Mouse (Mus musculus): ENCODE measurements around the gene Usp48. TPM values are rescaled to one million over a fixed set of nuclear protein-coding genes. Genes with fewer than 3 reads are reported as not detected.

Usp48 gene
- polyA plus RNA-seq, 1 experiment from 2014 or later = 86.4 TPM

DNA sequence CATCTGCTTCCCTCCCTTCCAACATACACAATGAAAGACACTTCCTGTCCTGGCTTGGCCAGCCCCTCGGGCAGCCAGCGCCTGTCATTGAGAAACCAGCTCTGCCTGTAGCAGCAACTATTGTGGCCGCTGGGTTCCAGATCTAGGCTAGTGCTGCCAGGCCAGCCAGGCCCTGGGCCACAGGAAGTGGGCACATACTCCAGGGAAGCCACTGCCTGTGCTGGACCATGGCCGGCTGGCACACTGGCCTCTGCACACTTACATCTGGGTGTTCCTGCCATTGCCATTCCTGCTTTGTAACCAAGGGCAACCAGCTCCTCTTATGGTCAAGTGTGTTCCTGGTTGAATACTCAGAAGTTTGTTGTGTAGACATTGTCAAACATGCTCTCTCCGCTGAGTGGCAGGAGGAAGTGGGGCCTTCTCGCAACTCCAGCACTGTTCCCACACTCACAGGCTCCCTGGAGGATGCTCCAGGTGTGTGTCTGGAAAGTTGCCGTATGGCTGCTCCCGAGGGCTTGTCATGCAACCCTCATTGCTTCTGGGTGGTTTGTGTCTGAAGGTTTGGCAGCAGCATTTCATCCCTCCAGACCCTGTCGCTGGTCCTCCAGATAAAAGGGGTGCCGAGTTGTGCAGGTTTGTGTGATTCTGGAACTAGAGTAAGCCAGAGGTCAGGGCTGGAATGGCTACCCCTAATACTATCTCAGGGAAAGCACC is 67.0 kb downstream of the Usp48 start:
- Histone ChIP-seq H3K4me2 (ENCODE audit: low read depth, low read length, severe bottlenecking) (no peak overlapping the region), H3K9ac (ENCODE audit: low read length) (no peak overlapping the region), H3K27ac (ENCODE audit: low read depth, low read length) (no peak overlapping the region), H3K4me3 (ENCODE audit: low read depth, low read length) (no peak overlapping the region), H3K27me3 (ENCODE audit: control insufficient read depth, insufficient read depth, low read length) (peaks cover 5% of the 10 kb centered on the region; the same call in 1 of the 2 replicates), H3K4me1 (replicated peaks; ENCODE audit: control insufficient read depth, insufficient read depth, low read length) (peaks cover 8% of the 10 kb centered on the region; the same call in 1 of the 2 replicates), H3K9me3 (ENCODE audit: control insufficient read depth, low read length) (no peaks in the 10 kb centered on the region), H3K36me3 (ENCODE audit: control insufficient read depth, insufficient read depth, low read length) (peaks cover 4% of the 10 kb centered on the region)
- 74% methylated on average over 10 of the region's 10 CpGs for WGBS
- ATAC-seq (replicated peaks; ENCODE audit: low FRiP score) (no peak), DNase-seq (ENCODE audit: low spot score) (no peak)

DNA sequence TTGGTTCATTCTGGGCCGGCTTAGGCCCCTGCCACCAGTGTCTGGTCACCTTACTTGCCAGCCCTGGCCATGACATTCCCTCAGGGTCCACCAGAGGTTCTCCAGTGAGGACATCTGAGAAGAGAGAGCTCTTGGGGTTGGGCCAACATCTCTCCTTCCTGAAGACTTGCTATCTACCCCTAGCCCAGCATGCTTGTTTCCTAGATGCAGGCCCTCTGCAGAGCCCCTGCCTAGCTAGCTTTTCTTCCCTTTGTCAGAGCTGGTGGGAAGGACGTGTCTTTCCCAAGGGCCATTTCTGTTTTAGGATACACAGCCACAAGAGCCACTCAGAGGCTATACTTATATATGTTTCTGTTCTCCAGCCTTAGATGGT is 67.5 kb downstream of the Usp48 start:
- Histone ChIP-seq H3K4me3 (ENCODE audit: low read depth, low read length) (no peak overlapping the region), H3K4me1 (replicated peaks; ENCODE audit: control insufficient read depth, insufficient read depth, low read length) (peaks cover 8% of the 10 kb centered on the region; the same call in 1 of the 2 replicates), H3K9me3 (ENCODE audit: control insufficient read depth, low read length) (no peaks in the 10 kb centered on the region), H3K9ac (ENCODE audit: low read length) (no peak overlapping the region), H3K27ac (ENCODE audit: low read depth, low read length) (no peak overlapping the region), H3K36me3 (ENCODE audit: control insufficient read depth, insufficient read depth, low read length) (peaks cover 3% of the 10 kb centered on the region), H3K4me2 (ENCODE audit: low read depth, low read length, severe bottlenecking) (no peak overlapping the region), H3K27me3 (ENCODE audit: control insufficient read depth, insufficient read depth, low read length) (peaks cover 7% of the 10 kb centered on the region; the same call in 1 of the 2 replicates)
- ATAC-seq (replicated peaks; ENCODE audit: low FRiP score) (no peak), DNase-seq (ENCODE audit: low spot score) (no peak)
- 46% methylated on average over 2 of the region's 2 CpGs for WGBS

DNA sequence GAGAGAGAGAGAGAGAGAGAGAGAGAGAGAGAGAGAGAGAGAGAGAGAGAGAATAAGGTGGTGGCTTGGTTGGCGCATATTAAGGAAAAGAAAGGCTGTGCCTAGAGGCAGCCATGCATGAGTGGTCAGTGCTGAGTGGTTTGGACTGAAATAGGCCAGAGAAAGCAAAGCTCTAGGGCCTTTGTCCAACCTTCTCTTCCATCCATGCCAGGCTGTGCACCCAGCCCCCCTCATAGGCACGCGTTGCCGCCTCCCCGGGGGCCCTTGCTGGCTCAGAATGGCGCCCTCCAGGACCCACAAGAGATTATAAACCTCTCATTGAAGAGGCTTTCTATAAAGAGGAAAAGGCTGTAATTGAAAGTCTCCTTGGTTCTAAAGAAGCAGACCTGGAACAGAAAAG is 68.0 kb downstream of the Usp48 start:
- H3K4me2 ChIP-seq (ENCODE audit: low read depth, low read length, severe bottlenecking) = no peak overlapping the region
- peaks cover 8% of the 10 kb centered on the region; the same call in 1 of the 2 replicates for H3K4me1 ChIP-seq (replicated peaks; ENCODE audit: control insufficient read depth, insufficient read depth, low read length)
- no peak overlapping the region; the same call in 1 of the 2 replicates for H3K9ac ChIP-seq (ENCODE audit: low read length)
- WGBS = 42% methylated on average over 6 of the region's 6 CpGs
- ATAC-seq (replicated peaks; ENCODE audit: low FRiP score) (no peak), DNase-seq (ENCODE audit: low spot score) (no peak)
- H3K4me3 ChIP-seq (ENCODE audit: low read depth, low read length) = no peak overlapping the region
- peaks cover 7% of the 10 kb centered on the region; the same call in 1 of the 2 replicates for H3K27me3 ChIP-seq (ENCODE audit: control insufficient read depth, insufficient read depth, low read length)
- 0 out of 2 replicates have a peak overlapping the region, but pooled peaks have one; percentile 21 for H3K27ac ChIP-seq (ENCODE audit: low read depth, low read length)
- H3K36me3 ChIP-seq (ENCODE audit: control insufficient read depth, insufficient read depth, low read length) = no peaks in the 10 kb centered on the region; the same call in 1 of the 2 replicates
- no peaks in the 10 kb centered on the region for H3K9me3 ChIP-seq (ENCODE audit: control insufficient read depth, low read length)

DNA sequence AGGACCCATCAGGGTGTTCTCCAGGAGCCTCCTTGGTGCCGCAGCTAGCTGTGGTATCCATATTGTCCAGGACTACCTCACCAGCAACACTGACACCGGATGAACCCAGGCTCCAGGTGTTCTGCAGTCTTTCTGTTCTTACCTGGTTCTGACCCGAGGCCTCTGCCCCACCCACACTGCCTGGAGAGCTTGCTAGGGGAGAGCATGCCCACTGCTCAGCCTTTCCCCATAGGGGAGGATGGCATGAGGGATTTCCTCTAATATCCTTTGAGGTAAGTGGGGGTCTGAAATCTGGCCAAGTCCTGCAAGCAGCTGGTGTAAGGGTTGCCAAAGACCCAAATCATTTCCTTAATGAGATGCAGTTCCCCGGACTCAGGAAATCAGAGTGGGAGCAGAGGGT is 69.9 kb downstream of the Usp48 start:
- no peaks in the 10 kb centered on the region for H3K9me3 ChIP-seq (ENCODE audit: control insufficient read depth, low read length)
- H3K27ac ChIP-seq (ENCODE audit: low read depth, low read length) = no peak overlapping the region
- ATAC-seq (replicated peaks; ENCODE audit: low FRiP score) (no peak), DNase-seq (ENCODE audit: low spot score) (no peak)
- WGBS = 92% methylated on average over 4 of the region's 4 CpGs
- H3K36me3 ChIP-seq (ENCODE audit: control insufficient read depth, insufficient read depth, low read length) = no peaks in the 10 kb centered on the region; the same call in 1 of the 2 replicates
- peaks cover 7% of the 10 kb centered on the region; the same call in 1 of the 2 replicates for H3K27me3 ChIP-seq (ENCODE audit: control insufficient read depth, insufficient read depth, low read length)
- peaks cover 8% of the 10 kb centered on the region; the same call in 1 of the 2 replicates for H3K4me1 ChIP-seq (replicated peaks; ENCODE audit: control insufficient read depth, insufficient read depth, low read length)
- H3K4me2 ChIP-seq (ENCODE audit: low read depth, low read length, severe bottlenecking) = no peak overlapping the region
- no peak overlapping the region for H3K9ac ChIP-seq (ENCODE audit: low read length)
- no peak overlapping the region for H3K4me3 ChIP-seq (ENCODE audit: low read depth, low read length)

DNA sequence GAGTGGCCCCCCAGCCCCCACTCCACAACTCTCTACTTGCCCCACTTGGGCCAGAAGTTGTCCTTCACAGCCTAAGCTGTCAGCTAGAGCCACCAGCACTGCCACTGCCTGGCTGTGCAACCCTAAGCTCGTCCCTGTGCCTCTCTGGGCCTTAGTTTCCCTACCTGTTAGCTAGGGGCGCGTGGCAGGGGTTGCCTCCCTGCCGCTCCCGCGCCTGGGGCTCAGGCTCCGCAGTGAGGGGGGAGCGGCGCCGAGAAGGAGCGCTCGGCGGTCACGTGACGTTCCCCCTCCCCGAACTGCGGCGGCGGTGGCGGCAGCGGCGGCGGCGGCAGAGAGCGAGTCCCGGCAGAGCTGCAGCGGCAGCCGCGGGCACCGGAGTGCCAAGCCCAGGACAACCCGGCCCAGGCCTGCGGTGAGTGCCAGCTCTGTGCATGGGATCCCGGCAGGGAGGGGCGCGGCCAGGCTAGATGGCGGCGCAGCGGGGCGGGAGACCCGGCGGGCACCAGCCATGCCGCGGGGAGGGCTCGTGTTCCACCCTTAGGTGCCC is 71.0 kb downstream of the Usp48 start, which contains the start of gene Rap1gap:
Gene Rap1gap, plus strand, starts transcription at position 294 of the 547 bp plus-strand sequence.
- peak within 1 kb of the TSS; percentile 64 for H3K9ac ChIP-seq (ENCODE audit: low read length)
- H3K4me3 ChIP-seq (ENCODE audit: low read depth, low read length) = peak within 1 kb of the TSS; percentile 52
- H3K36me3 ChIP-seq (ENCODE audit: control insufficient read depth, insufficient read depth, low read length) = no peaks in the 10 kb centered on the region
- ATAC-seq (replicated peaks; ENCODE audit: low FRiP score) (peak; percentile 46), DNase-seq (ENCODE audit: low spot score) (peak; percentile 73)
- under 1% methylated on average over 29 of the region's 44 CpGs for WGBS
- H3K4me1 ChIP-seq (replicated peaks; ENCODE audit: control insufficient read depth, insufficient read depth, low read length) = peaks cover 8% of the 10 kb centered on the region; the same call in 1 of the 2 replicates
- H3K9me3 ChIP-seq (ENCODE audit: control insufficient read depth, low read length) = no peaks in the 10 kb centered on the region
- H3K27me3 ChIP-seq (ENCODE audit: control insufficient read depth, insufficient read depth, low read length) = peaks cover 7% of the 10 kb centered on the region; the same call in 1 of the 2 replicates
- peak within 1 kb of the TSS; percentile 95 for H3K4me2 ChIP-seq (ENCODE audit: low read depth, low read length, severe bottlenecking)
- no peak within 1 kb of the TSS for H3K27ac ChIP-seq (ENCODE audit: low read depth, low read length)

DNA sequence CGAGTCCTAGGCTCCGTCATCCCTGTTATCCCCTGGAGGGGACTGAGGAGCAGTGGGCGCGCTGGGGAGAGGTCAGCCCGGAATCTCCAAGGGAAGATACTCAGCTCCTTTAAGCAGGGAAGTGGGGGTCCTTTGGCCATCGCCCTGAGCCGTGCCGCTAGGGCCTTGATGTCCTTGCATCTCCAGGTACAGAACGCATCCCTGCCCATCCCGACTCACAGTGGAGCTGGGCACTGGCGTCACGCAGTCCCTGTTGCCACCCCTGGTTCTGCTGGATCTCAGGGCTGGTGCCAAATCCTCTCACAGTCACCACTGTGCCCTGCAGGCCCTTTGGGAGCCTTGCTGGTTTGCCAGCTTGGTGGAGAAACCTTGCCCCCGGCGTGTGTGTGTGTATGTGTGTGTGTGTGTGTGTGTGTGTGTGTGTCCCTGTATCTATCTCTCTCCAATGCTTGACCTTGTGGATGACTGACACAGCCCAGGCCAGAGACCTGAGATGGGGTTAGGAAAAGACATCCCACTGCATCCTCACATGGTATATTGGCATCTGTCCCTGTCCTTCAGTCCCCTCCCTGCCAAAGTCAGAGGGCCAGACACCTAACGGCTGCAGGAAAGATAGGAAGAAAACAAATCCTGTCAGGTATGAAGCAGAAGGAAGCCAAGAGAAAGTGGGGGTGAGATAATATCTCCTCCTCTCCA is 71.6 kb downstream of the Usp48 start:
- Histone ChIP-seq H3K27ac (ENCODE audit: low read depth, low read length) (no peak overlapping the region), H3K4me1 (replicated peaks; ENCODE audit: control insufficient read depth, insufficient read depth, low read length) (peaks cover 8% of the 10 kb centered on the region; the same call in 1 of the 2 replicates)
- 0 out of 2 replicates have a peak, but pooled peaks have one; percentile 10 for ATAC-seq (replicated peaks; ENCODE audit: low FRiP score)

DNA sequence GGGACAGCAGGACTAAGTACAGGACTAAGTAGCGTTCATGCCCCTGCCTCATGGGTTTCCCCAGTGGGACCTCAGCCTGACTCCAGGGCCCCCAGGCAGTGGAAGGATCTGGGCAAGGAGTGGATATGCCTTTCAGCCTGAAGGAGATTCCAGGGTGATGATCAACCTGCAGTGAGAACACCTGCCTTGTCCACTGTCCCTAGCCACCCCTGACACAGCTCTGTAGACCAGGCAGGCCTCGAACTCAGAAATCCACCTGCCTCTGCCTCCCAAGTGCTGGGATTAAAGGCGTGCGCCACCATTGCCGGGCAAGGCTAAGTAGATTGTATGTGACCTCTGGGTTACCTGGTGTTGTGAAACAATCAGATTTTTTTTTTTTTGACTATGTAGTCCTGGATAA is 72.2 kb downstream of the Usp48 start:
- DNase-seq (ENCODE audit: low spot score) (no peak), ATAC-seq (replicated peaks; ENCODE audit: low FRiP score) (no peak)
- Histone ChIP-seq H3K27me3 (ENCODE audit: control insufficient read depth, insufficient read depth, low read length) (peaks cover 7% of the 10 kb centered on the region; the same call in 1 of the 2 replicates), H3K9me3 (ENCODE audit: control insufficient read depth, low read length) (no peaks in the 10 kb centered on the region), H3K36me3 (ENCODE audit: control insufficient read depth, insufficient read depth, low read length) (no peaks in the 10 kb centered on the region), H3K27ac (ENCODE audit: low read depth, low read length) (no peak overlapping the region), H3K4me1 (replicated peaks; ENCODE audit: control insufficient read depth, insufficient read depth, low read length) (peaks cover 8% of the 10 kb centered on the region; the same call in 1 of the 2 replicates), H3K9ac (ENCODE audit: low read length) (no peak overlapping the region), H3K4me3 (ENCODE audit: low read depth, low read length) (no peak overlapping the region), H3K4me2 (ENCODE audit: low read depth, low read length, severe bottlenecking) (no peak overlapping the region)
- 91% methylated on average over 5 of the region's 5 CpGs for WGBS

More for the DNA sequence above, 71.6 kb downstream of the Usp48 start:
- Histone ChIP-seq H3K4me2 (ENCODE audit: low read depth, low read length, severe bottlenecking) (peak overlapping the region; percentile 95), H3K36me3 (ENCODE audit: control insufficient read depth, insufficient read depth, low read length) (no peaks in the 10 kb centered on the region), H3K27me3 (ENCODE audit: control insufficient read depth, insufficient read depth, low read length) (peaks cover 7% of the 10 kb centered on the region; the same call in 1 of the 2 replicates), H3K9ac (ENCODE audit: low read length) (peak overlapping the region; percentile 64), H3K4me3 (ENCODE audit: low read depth, low read length) (peak overlapping the region; percentile 52), H3K9me3 (ENCODE audit: control insufficient read depth, low read length) (no peaks in the 10 kb centered on the region)
- no peak for DNase-seq (ENCODE audit: low spot score)
- 14% methylated on average over 15 of the region's 15 CpGs for WGBS

DNA sequence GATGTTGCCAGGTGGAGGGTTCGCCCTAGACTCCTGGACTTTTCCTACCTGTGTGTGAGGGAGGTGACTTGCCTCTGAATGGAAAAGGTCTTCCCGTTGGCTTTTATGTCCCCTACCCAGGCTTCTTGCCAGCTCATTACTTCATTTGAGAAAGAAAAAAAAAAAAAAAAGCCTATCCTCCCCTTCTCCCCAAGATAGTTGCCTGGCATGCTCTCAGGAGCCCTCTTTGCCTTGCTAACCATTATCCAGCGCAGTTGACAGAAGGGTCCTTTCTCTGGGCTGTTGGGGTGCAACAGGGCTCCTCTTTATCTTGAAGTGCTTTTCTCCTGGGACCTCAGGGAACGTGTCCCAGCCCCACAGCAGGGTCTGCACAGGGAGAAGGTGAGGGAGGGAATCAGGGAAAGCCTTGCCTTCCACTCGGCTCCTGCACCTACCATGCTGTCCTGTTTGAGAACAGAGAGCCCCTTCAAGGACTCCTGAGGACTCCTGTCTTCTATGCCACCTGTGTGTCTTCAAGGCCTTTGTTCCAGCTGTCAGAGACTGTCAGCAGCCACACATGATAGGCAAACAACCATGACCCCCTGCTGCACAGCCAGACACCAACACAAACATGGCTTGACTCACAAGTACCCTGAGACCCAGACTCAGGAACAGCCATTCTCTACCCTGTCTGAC is 72.9 kb downstream of the Usp48 start:
- Histone ChIP-seq H3K27ac (ENCODE audit: low read depth, low read length) (no peak overlapping the region), H3K27me3 (ENCODE audit: control insufficient read depth, insufficient read depth, low read length) (peaks cover 7% of the 10 kb centered on the region; the same call in 1 of the 2 replicates), H3K9ac (ENCODE audit: low read length) (no peak overlapping the region; the same call in 1 of the 2 replicates), H3K4me2 (ENCODE audit: low read depth, low read length, severe bottlenecking) (no peak overlapping the region), H3K4me1 (replicated peaks; ENCODE audit: control insufficient read depth, insufficient read depth, low read length) (peaks cover 8% of the 10 kb centered on the region; the same call in 1 of the 2 replicates), H3K4me3 (ENCODE audit: low read depth, low read length) (no peak overlapping the region), H3K36me3 (ENCODE audit: control insufficient read depth, insufficient read depth, low read length) (no peaks in the 10 kb centered on the region), H3K9me3 (ENCODE audit: control insufficient read depth, low read length) (no peaks in the 10 kb centered on the region)
- WGBS = 69% methylated on average over 5 of the region's 5 CpGs
- DNase-seq (ENCODE audit: low spot score) (no peak), ATAC-seq (replicated peaks; ENCODE audit: low FRiP score) (no peak)
